Mouse (Mus musculus) lung, embryonic 14.5 days (tissue): Measurements from ENCODE around the gene Arhgap29. TPM values are rescaled to one million over a fixed set of nuclear protein-coding genes. Genes with fewer than 3 reads are reported as not detected.

ENCODE experiments used
- ATAC-seq: fragments of 200-750 bp; cut with Nextera tagmentation; 2 replicates; pipeline ENCODE4 v1.8.0; 2017; ENCODE audit warnings: mild to moderate bottlenecking, moderate TSS enrichment, moderate library complexity; ENCODE audit not compliant: insufficient read depth
- DNase-seq: peaks from one replicate; pipeline ENCODE4 v3.0.0-alpha.2; 2015
- H3K27ac ChIP-seq: fragments of 300-500 bp; sonication (generic); 2 replicates; pipeline ENCODE4 v1.5.1; 2014; ENCODE audit warnings: low read depth, mild to moderate bottlenecking, moderate library complexity
- H3K27me3 ChIP-seq: fragments of 300-500 bp; sonication (generic); 2 replicates; pipeline ENCODE4 v1.6.1; 2014; ENCODE audit warnings: low read length, control low read depth; ENCODE audit not compliant: insufficient read depth
- H3K36me3 ChIP-seq: fragments of 300-500 bp; sonication (generic); 2 replicates; pipeline ENCODE4 v1.6.1; 2014; ENCODE audit warnings: control low read depth; ENCODE audit not compliant: insufficient read depth
- H3K4me1 ChIP-seq: fragments of 300-500 bp; sonication (generic); 2 replicates; pipeline ENCODE4 v1.6.1; 2014; ENCODE audit warnings: antibody characterized with exemption, control low read depth; ENCODE audit not compliant: insufficient read depth
- H3K4me2 ChIP-seq: fragments of 300-500 bp; sonication (generic); 2 replicates; pipeline ENCODE4 v1.6.1; 2014; ENCODE audit warnings: mild to moderate bottlenecking
- H3K4me3 ChIP-seq: fragments of 300-500 bp; sonication (generic); 2 replicates; pipeline ENCODE4 v1.5.1; 2014; ENCODE audit warnings: low read depth, low read length
- H3K9ac ChIP-seq: fragments of 300-500 bp; sonication (generic); 2 replicates; pipeline ENCODE4 v1.6.1; 2014
- H3K9me3 ChIP-seq: fragments of 300-500 bp; sonication (generic); 2 replicates; pipeline ENCODE4 v1.6.1; 2016; ENCODE audit warnings: low read depth, low read length, control low read depth
- CTCF ChIP-seq: IDR thresholded peaks from 2 replicates; pipeline ENCODE4 v1.5.1; 2016; ENCODE audit warnings: antibody characterized with exemption, low read depth
- WGBS: fragments of 180-500 bp; shearing (Covaris S2); extraction: QIAGEN DNeasy Blood & Tissue Kit; methylation state at CpG from one replicate; pipeline ENCODE4 v1.1.7; 2014; 5-methylcytosine and 5-hydroxymethylcytosine counted together
- polyA plus RNA-seq: library from polyadenylated mRNA; unstranded; fragments of >200 nt; fragmentation: Nextera tagmentation; extraction: Ambion mirVana; gene quantifications from 2 replicates; pipeline ENCODE4 v1.2.1, GENCODE M21; 2014

Gene Arhgap29
- polyA plus RNA-seq, 1 experiment from 2014 or later: 66.2 TPM

- Histone ChIP-seq H3K4me1 (peaks cover 6% of the 10 kb centered on the region; the same call in 1 of the 2 replicates), H3K27me3 (no peaks in the 10 kb centered on the region), H3K4me3 (peak overlapping the region; percentile 53), H3K9me3 (no peaks in the 10 kb centered on the region), H3K9ac (peak overlapping the region; percentile 56), H3K36me3 (no peaks in the 10 kb centered on the region), H3K4me2 (peak overlapping the region; percentile 79), H3K27ac (no peak overlapping the region)
- peak; percentile 15 for DNase-seq
- TF ChIP-seq CTCF: no peak
- WGBS: 42% methylated on average over 1 of the region's 1 CpGs
- no peak for ATAC-seq
Observed at GRCm38 (mm10) chr3:121969451-121969850, 17.1 kb downstream of the Arhgap29 start.

- peak overlapping the region; percentile 43 for H3K4me2 ChIP-seq
- no peak overlapping the region for H3K4me3 ChIP-seq
- 0 out of 2 replicates have a peak overlapping the region, but pooled peaks have one; percentile 36 for H3K27ac ChIP-seq
Observed at GRCm38 (mm10) chr3:121973761-121974160, 21.4 kb downstream of the Arhgap29 start.

GRCm38 (mm10) chr3:121975381-121975780 is 23.0 kb downstream of the Arhgap29 start:
- Histone ChIP-seq H3K9me3 (no peaks in the 10 kb centered on the region), H3K27ac (no peak overlapping the region), H3K9ac (no peak overlapping the region), H3K4me2 (no peak overlapping the region), H3K36me3 (peaks cover 2% of the 10 kb centered on the region; the same call in 1 of the 2 replicates), H3K4me1 (peaks cover 10% of the 10 kb centered on the region; the same call in 1 of the 2 replicates), H3K4me3 (no peak overlapping the region), H3K27me3 (no peaks in the 10 kb centered on the region)
- 89% methylated on average over 3 of the region's 3 CpGs for WGBS
- TF ChIP-seq CTCF: no peak
- no peak for ATAC-seq
- no peak for DNase-seq

More at GRCm38 (mm10) chr3:121973761-121974160, 21.4 kb downstream of the Arhgap29 start:
- no peak for TF ChIP-seq CTCF
- Histone ChIP-seq H3K9me3 (no peaks in the 10 kb centered on the region), H3K27me3 (no peaks in the 10 kb centered on the region), H3K4me1 (peaks cover 10% of the 10 kb centered on the region; the same call in 1 of the 2 replicates), H3K9ac (no peak overlapping the region), H3K36me3 (peaks cover 2% of the 10 kb centered on the region; the same call in 1 of the 2 replicates)
- DNase-seq: peak; percentile 83
- ATAC-seq: no peak
- WGBS: 20% methylated on average over 5 of the region's 5 CpGs

- no peak for TF ChIP-seq CTCF
Observed at GRCm38 (mm10) chr3:121981306-121981705, 29.0 kb downstream of the Arhgap29 start.

GRCm38 (mm10) chr3:121982450-121982849 is 30.1 kb downstream of the Arhgap29 start:
- ATAC-seq (no peak), DNase-seq (peak; percentile 32)
- no peaks in the 10 kb centered on the region for H3K9me3 ChIP-seq
- peaks cover 22% of the 10 kb centered on the region; the same call in 1 of the 2 replicates for H3K36me3 ChIP-seq
- H3K4me3 ChIP-seq: no peak overlapping the region
- 61% methylated on average over 4 of the region's 4 CpGs for WGBS
- no peak for TF ChIP-seq CTCF
- H3K27me3 ChIP-seq: no peaks in the 10 kb centered on the region
- H3K9ac ChIP-seq: no peak overlapping the region
- peak overlapping the region; percentile 22; the same call in 1 of the 2 replicates for H3K27ac ChIP-seq
- H3K4me1 ChIP-seq: 0 out of 2 replicates have a peak, but pooled peaks cover 4% of the 10 kb centered on the region
- H3K4me2 ChIP-seq: no peak overlapping the region

More at GRCm38 (mm10) chr3:121981306-121981705, 29.0 kb downstream of the Arhgap29 start:
- ATAC-seq: no peak
- no peak overlapping the region for H3K4me2 ChIP-seq
- no peak overlapping the region for H3K4me3 ChIP-seq
- no peaks in the 10 kb centered on the region for H3K27me3 ChIP-seq
- 0 out of 2 replicates have a peak, but pooled peaks cover 4% of the 10 kb centered on the region for H3K4me1 ChIP-seq
- no peak overlapping the region for H3K27ac ChIP-seq
- WGBS: 78% methylated on average over 4 of the region's 4 CpGs
- H3K36me3 ChIP-seq: peaks cover 24% of the 10 kb centered on the region; the same call in 1 of the 2 replicates
- no peak overlapping the region for H3K9ac ChIP-seq
- no peaks in the 10 kb centered on the region for H3K9me3 ChIP-seq
- no peak for DNase-seq

- Histone ChIP-seq H3K4me2 (no peak overlapping the region), H3K36me3 (peaks cover 36% of the 10 kb centered on the region), H3K4me3 (no peak overlapping the region), H3K9me3 (no peaks in the 10 kb centered on the region), H3K9ac (no peak overlapping the region), H3K27ac (no peak overlapping the region), H3K27me3 (no peaks in the 10 kb centered on the region), H3K4me1 (no peaks in the 10 kb centered on the region)
- 80% methylated on average over 4 of the region's 4 CpGs for WGBS
- TF ChIP-seq CTCF: no peak
- DNase-seq (no peak), ATAC-seq (no peak)
Observed at GRCm38 (mm10) chr3:121995125-121995524, 42.8 kb downstream of the Arhgap29 start.

- WGBS: 83% methylated on average over 2 of the region's 2 CpGs
- Histone ChIP-seq H3K27me3 (no peaks in the 10 kb centered on the region), H3K9me3 (no peaks in the 10 kb centered on the region), H3K9ac (no peak overlapping the region), H3K4me2 (no peak overlapping the region), H3K27ac (no peak overlapping the region), H3K36me3 (peaks cover 23% of the 10 kb centered on the region), H3K4me3 (no peak overlapping the region), H3K4me1 (no peaks in the 10 kb centered on the region)
- DNase-seq: no peak
- ATAC-seq: no peak
- no peak for TF ChIP-seq CTCF
Observed at GRCm38 (mm10) chr3:121999934-122000333, 47.6 kb downstream of the Arhgap29 start.
